Mouse (Mus musculus): ENCODE data around the gene Zfp668.

- TF ChIP-seq POLR2A (IDR thresholded peaks at IDR 0.05; ENCODE audit: borderline replicate concordance, extremely low read depth, insufficient read depth, insufficient read length, poor library complexity, severe bottlenecking) = no peak
- no peak for TF ChIP-seq CTCF (IDR thresholded peaks at IDR 0.05; ENCODE audit: borderline replicate concordance, extremely low read depth, insufficient read depth, insufficient read length)
These were observed 31.3 kb upstream of the Zfp668 start for GRCm38 (mm10) chr7:127907939-127908338.

Measured in brain, embryonic 14.5 days (tissue).